Comparison of ENCODE assay signal across 7 mouse cellular contexts in genomic region chrX:20662716-20663443, GRCm38 (mm10). TPM values are rescaled to one million over a fixed set of nuclear protein-coding genes. Genes with fewer than 3 reads are reported as not detected.
DNase-seq lines count a peak whose midpoint lies in the region; ATAC-seq and TF ChIP-seq lines count a peak whose summit lies in the region.

No protein-coding gene starts in this region.

- peak overlapping the region; percentile 60 for H3K4me2 ChIP-seq in embryonic facial prominence, embryonic 12.5 days (replicated peaks)
- H3K4me2 ChIP-seq in limb, embryonic 12.5 days: peak overlapping the region; percentile 65
- H3K4me2 ChIP-seq in midbrain, embryonic 15.5 days: peak overlapping the region; percentile 53

- peak; percentile 75 for DNase-seq in adrenal gland, postnatal 25 days
- peak; percentile 88 to 92 for DNase-seq in heart, adult 18-20 months
- peak; percentile 94 for DNase-seq in kidney, adult 2 months
- peak; percentile 77 to 80 for DNase-seq in spleen, adult 2 months (ENCODE audit: low read depth in 1 of 2, low spot score in 2 of 2)

- no peaks in the 10 kb centered on the region for H3K36me3 ChIP-seq in embryonic facial prominence, embryonic 12.5 days
- no peaks in the 10 kb centered on the region for H3K36me3 ChIP-seq in kidney, adult 2 months (ENCODE audit: control insufficient read depth, insufficient read depth, low read length)
- H3K36me3 ChIP-seq in limb, embryonic 12.5 days: peaks cover 17% of the 10 kb centered on the region; the same call in 1 of the 2 replicates
- H3K36me3 ChIP-seq in midbrain, embryonic 15.5 days (replicated peaks): no peaks in the 10 kb centered on the region
- no peaks in the 10 kb centered on the region for H3K36me3 ChIP-seq in spleen, adult 2 months (ENCODE audit: control insufficient read depth, insufficient read depth, low read length)

- TF ChIP-seq POLR2A in kidney, adult 2 months (IDR thresholded peaks at IDR 0.05; ENCODE audit: low read depth, low read length): peak; percentile 37
- peak; percentile 39 for TF ChIP-seq POLR2A in spleen, adult 2 months (IDR thresholded peaks at IDR 0.05; ENCODE audit: low read depth, low read length)

- WGBS in embryonic facial prominence, embryonic 12.5 days: 33% methylated on average over 28 of the region's 28 CpGs
- WGBS in kidney, adult 2 months: under 1% methylated on average over 19 of the region's 28 CpGs
- WGBS in limb, embryonic 12.5 days: 16% methylated on average over 28 of the region's 28 CpGs
- 22% methylated on average over 27 of the region's 28 CpGs for WGBS in midbrain, embryonic 15.5 days
- 21% methylated on average over 28 of the region's 28 CpGs for WGBS in spleen, adult 2 months

- peak overlapping the region; percentile 56 for H3K4me3 ChIP-seq in embryonic facial prominence, embryonic 12.5 days
- H3K4me3 ChIP-seq in kidney, adult 2 months (ENCODE audit: insufficient read depth, low read depth, low read length): peak overlapping the region; percentile 96
- H3K4me3 ChIP-seq in limb, embryonic 12.5 days (replicated peaks): peak overlapping the region; percentile 57
- H3K4me3 ChIP-seq in midbrain, embryonic 15.5 days: peak overlapping the region; percentile 61
- H3K4me3 ChIP-seq in spleen, adult 2 months (ENCODE audit: extremely low read depth, insufficient read depth, insufficient read length): peak overlapping the region; percentile 89

- ATAC-seq in embryonic facial prominence, embryonic 12.5 days (ENCODE audit: insufficient number of reproducible peaks, insufficient read depth, low FRiP score, low TSS enrichment): peak; percentile 77
- ATAC-seq in limb, embryonic 12.5 days (ENCODE audit: insufficient number of reproducible peaks, insufficient read depth, low FRiP score, low TSS enrichment, low read depth): peak; percentile 90
- ATAC-seq in midbrain, embryonic 15.5 days (replicated peaks): peak; percentile 91

- peak; percentile 33 for TF ChIP-seq CTCF in kidney, adult 2 months (conservative IDR thresholded peaks at IDR 0.05; ENCODE audit: insufficient read depth, insufficient read length, low read depth, low read length)
- TF ChIP-seq CTCF in spleen, adult 2 months (IDR thresholded peaks at IDR 0.05; ENCODE audit: extremely low read depth, insufficient read depth, insufficient read length, insufficient replicate concordance): peak; percentile 25; the same call in 1 of the 2 replicates

- H3K9ac ChIP-seq in embryonic facial prominence, embryonic 12.5 days: peak overlapping the region; percentile 66
- peak overlapping the region; percentile 66 for H3K9ac ChIP-seq in limb, embryonic 12.5 days (replicated peaks)
- H3K9ac ChIP-seq in midbrain, embryonic 15.5 days: peak overlapping the region; percentile 76

- peak overlapping the region; percentile 69 for H3K27ac ChIP-seq in embryonic facial prominence, embryonic 12.5 days
- peak overlapping the region; percentile 90 for H3K27ac ChIP-seq in kidney, adult 2 months (ENCODE audit: insufficient read depth, low read depth, low read length)
- peak overlapping the region; percentile 59; the same call in 1 of the 2 replicates for H3K27ac ChIP-seq in limb, embryonic 12.5 days
- peak overlapping the region; percentile 91 for H3K27ac ChIP-seq in midbrain, embryonic 15.5 days
- H3K27ac ChIP-seq in spleen, adult 2 months (ENCODE audit: insufficient read depth, low read length): peak overlapping the region; percentile 74

- no peaks in the 10 kb centered on the region for H3K9me3 ChIP-seq in embryonic facial prominence, embryonic 12.5 days
- no peaks in the 10 kb centered on the region for H3K9me3 ChIP-seq in limb, embryonic 12.5 days
- no peaks in the 10 kb centered on the region for H3K9me3 ChIP-seq in midbrain, embryonic 15.5 days

- no peaks in the 10 kb centered on the region for H3K4me1 ChIP-seq in embryonic facial prominence, embryonic 12.5 days
- H3K4me1 ChIP-seq in kidney, adult 2 months (ENCODE audit: control insufficient read depth, insufficient read depth, low read length): peaks cover 3% of the 10 kb centered on the region; the same call in 1 of the 2 replicates
- H3K4me1 ChIP-seq in limb, embryonic 12.5 days (replicated peaks): 0 out of 2 replicates have a peak, but pooled peaks cover 4% of the 10 kb centered on the region
- H3K4me1 ChIP-seq in midbrain, embryonic 15.5 days: peaks cover 36% of the 10 kb centered on the region
- H3K4me1 ChIP-seq in spleen, adult 2 months (ENCODE audit: control insufficient read depth, insufficient read depth, insufficient read length): peaks cover 4% of the 10 kb centered on the region; the same call in 1 of the 2 replicates

- no peaks in the 10 kb centered on the region for H3K27me3 ChIP-seq in embryonic facial prominence, embryonic 12.5 days
- H3K27me3 ChIP-seq in kidney, adult 2 months (replicated peaks; ENCODE audit: control insufficient read depth, insufficient read depth, low read length): no peaks in the 10 kb centered on the region
- H3K27me3 ChIP-seq in limb, embryonic 12.5 days: no peaks in the 10 kb centered on the region
- no peaks in the 10 kb centered on the region for H3K27me3 ChIP-seq in midbrain, embryonic 15.5 days (replicated peaks)
- H3K27me3 ChIP-seq in spleen, adult 2 months (ENCODE audit: control insufficient read depth, insufficient read depth, low read length): no peaks in the 10 kb centered on the region

RNA-seq across cellular contexts. Expression of gene Uba1, which starts 4.8 kb away (rescaled TPM):
- total RNA-seq in adrenal gland, postnatal 25 days (2021): 472 and 515 TPM in 2 replicates
- 249 and 252 TPM in 2 replicates for polyA plus RNA-seq in embryonic facial prominence, embryonic 12.5 days (2016; fragmentation: Nextera tagmentation; extraction: Ambion mirVana)
- total RNA-seq in heart, adult 18-20 months (2021): 100 to 1,000 TPM; 206 to 212 TPM
- 208 and 235 TPM in 2 replicates for polyA plus RNA-seq in kidney, adult 2 months (2012; rRNA removed)
- 225 and 232 TPM in 2 replicates for polyA plus RNA-seq in limb, embryonic 12.5 days (2016; fragmentation: Nextera tagmentation; extraction: Ambion mirVana)
- polyA plus RNA-seq in midbrain, embryonic 15.5 days (2015; fragmentation: Nextera tagmentation; extraction: Ambion mirVana): 412 and 423 TPM in 2 replicates
- polyA plus RNA-seq in spleen, adult 2 months (2012; rRNA removed): 188 and 201 TPM in 2 replicates

RNA-seq across cellular contexts. Expression of gene Cdk16, which starts 24.9 kb away (rescaled TPM):
- total RNA-seq in adrenal gland, postnatal 25 days (2021): 178 and 179 TPM in 2 replicates
- 139 and 145 TPM in 2 replicates for polyA plus RNA-seq in embryonic facial prominence, embryonic 12.5 days (2016; fragmentation: Nextera tagmentation; extraction: Ambion mirVana)
- 100 to 1,000 TPM; 107 to 117 TPM for total RNA-seq in heart, adult 18-20 months (2021)
- 148 and 163 TPM in 2 replicates for polyA plus RNA-seq in kidney, adult 2 months (2012; rRNA removed)
- polyA plus RNA-seq in limb, embryonic 12.5 days (2016; fragmentation: Nextera tagmentation; extraction: Ambion mirVana): 125 and 142 TPM in 2 replicates
- 152 and 154 TPM in 2 replicates for polyA plus RNA-seq in midbrain, embryonic 15.5 days (2015; fragmentation: Nextera tagmentation; extraction: Ambion mirVana)
- 81.6 and 90.8 TPM in 2 replicates for polyA plus RNA-seq in spleen, adult 2 months (2012; rRNA removed)

RNA-seq across cellular contexts. Expression of gene Usp11, which starts 40.8 kb away (rescaled TPM):
- total RNA-seq in adrenal gland, postnatal 25 days (2021): 23.0 and 33.3 TPM in 2 replicates
- 68.4 and 68.6 TPM in 2 replicates for polyA plus RNA-seq in embryonic facial prominence, embryonic 12.5 days (2016; fragmentation: Nextera tagmentation; extraction: Ambion mirVana)
- total RNA-seq in heart, adult 18-20 months (2021): 1 to 10 TPM; 4.6 to 7.8 TPM
- polyA plus RNA-seq in kidney, adult 2 months (2012; rRNA removed): 7.3 and 8.3 TPM in 2 replicates
- 49.5 and 60.6 TPM in 2 replicates for polyA plus RNA-seq in limb, embryonic 12.5 days (2016; fragmentation: Nextera tagmentation; extraction: Ambion mirVana)
- polyA plus RNA-seq in midbrain, embryonic 15.5 days (2015; fragmentation: Nextera tagmentation; extraction: Ambion mirVana): 105 and 110 TPM in 2 replicates
- 16.1 and 16.2 TPM in 2 replicates for polyA plus RNA-seq in spleen, adult 2 months (2012; rRNA removed)

RNA-seq across cellular contexts. Expression of gene Ndufb11, which starts 45.5 kb away (rescaled TPM):
- 325 and 354 TPM in 2 replicates for total RNA-seq in adrenal gland, postnatal 25 days (2021)
- polyA plus RNA-seq in embryonic facial prominence, embryonic 12.5 days (2016; fragmentation: Nextera tagmentation; extraction: Ambion mirVana): 207 and 208 TPM in 2 replicates
- 100 to 1,000 TPM; 646 to 672 TPM for total RNA-seq in heart, adult 18-20 months (2021)
- 325 and 376 TPM in 2 replicates for polyA plus RNA-seq in kidney, adult 2 months (2012; rRNA removed)
- polyA plus RNA-seq in limb, embryonic 12.5 days (2016; fragmentation: Nextera tagmentation; extraction: Ambion mirVana): 205 and 217 TPM in 2 replicates
- polyA plus RNA-seq in midbrain, embryonic 15.5 days (2015; fragmentation: Nextera tagmentation; extraction: Ambion mirVana): 182 and 192 TPM in 2 replicates
- 64.1 and 65.4 TPM in 2 replicates for polyA plus RNA-seq in spleen, adult 2 months (2012; rRNA removed)

RNA-seq across cellular contexts. Expression of gene Rbm10, which starts 45.6 kb away (rescaled TPM):
- total RNA-seq in adrenal gland, postnatal 25 days (2021): 36.6 and 44.7 TPM in 2 replicates
- 76.5 and 77.7 TPM in 2 replicates for polyA plus RNA-seq in embryonic facial prominence, embryonic 12.5 days (2016; fragmentation: Nextera tagmentation; extraction: Ambion mirVana)
- total RNA-seq in heart, adult 18-20 months (2021): 10 to 100 TPM; 16.4 to 19.2 TPM
- 39.2 and 46.4 TPM in 2 replicates for polyA plus RNA-seq in kidney, adult 2 months (2012; rRNA removed)
- 84.7 and 86.1 TPM in 2 replicates for polyA plus RNA-seq in limb, embryonic 12.5 days (2016; fragmentation: Nextera tagmentation; extraction: Ambion mirVana)
- polyA plus RNA-seq in midbrain, embryonic 15.5 days (2015; fragmentation: Nextera tagmentation; extraction: Ambion mirVana): 64.3 and 64.9 TPM in 2 replicates
- 47.5 and 64.5 TPM in 2 replicates for polyA plus RNA-seq in spleen, adult 2 months (2012; rRNA removed)

Comparison
In these comparisons a context has a peak if more than half of its experiments do, and no peak if none do; other contexts are left out.
1. Peak in every context shown above with its lines: DNase-seq, ATAC-seq, H3K4me3 ChIP-seq and H3K27ac ChIP-seq.